Mouse (Mus musculus): ENCODE measurements around the gene Trabd2b.

DNA sequence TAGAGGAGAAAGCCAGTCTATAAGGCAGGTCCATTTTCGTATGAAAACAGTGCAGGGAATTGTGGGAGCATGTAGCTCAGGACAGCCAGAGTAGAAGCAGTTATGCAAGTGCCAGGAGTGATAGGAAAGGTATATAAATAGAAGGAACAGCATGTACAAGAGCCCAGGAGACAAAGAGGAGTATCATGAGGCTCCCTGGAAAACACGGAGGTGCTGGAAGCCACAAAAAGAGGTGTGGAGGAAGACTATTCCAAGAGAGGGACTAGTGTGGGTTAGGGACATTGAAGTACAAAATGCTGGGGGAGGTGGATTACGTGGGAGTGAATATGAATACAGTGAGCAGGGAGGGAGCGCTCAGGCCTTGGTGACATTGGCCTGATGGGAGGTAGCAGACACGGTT lies 53.9 kb downstream of the Trabd2b start:
- TF ChIP-seq CTCF (IDR thresholded peaks at IDR 0.05) (no peak), EP300 (IDR thresholded peaks at IDR 0.05) (no peak)

Data from lung, postnatal 0 days (tissue).